Mouse (Mus musculus) forebrain, embryonic 16.5 days (tissue): Measurements from ENCODE around the gene M1ap. TPM values are rescaled to one million over a fixed set of nuclear protein-coding genes. Genes with fewer than 3 reads are reported as not detected.

ENCODE experiments used
- microRNA-seq: library from miRNA; unstranded; fragments of <30 nt; microRNA quantifications from one replicate; pipeline ENCODE4, GENCODE M21; 2017
- polyA plus RNA-seq: library from polyadenylated mRNA; unstranded; fragments of >200 nt; fragmentation: Nextera tagmentation; extraction: Ambion mirVana; gene quantifications from 2 replicates; pipeline ENCODE4 v1.2.1, GENCODE M21; 2015

Gene M1ap
- polyA plus RNA-seq, 1 experiment from 2014 or later: not detected

Small RNAs within 50 kb of the gene (microRNA-seq; reads per million reads assigned to microRNA genes)
- gene Mir7040: not detected

Other genes with a start within 250 kb of the M1ap start
- 107 and 121 TPM in 2 replicates for gene Pole4, start 241.5 kb upstream of the M1ap start, polyA plus RNA-seq
- gene Hk2, start 172.4 kb upstream of the M1ap start, polyA plus RNA-seq: 4.8 and 5.2 TPM in 2 replicates
- 16.3 and 18.7 TPM in 2 replicates for gene Sema4f, start 7.1 kb upstream of the M1ap start, polyA plus RNA-seq
- 2.0 and 2.1 TPM in 2 replicates for gene Dok1, start 86.6 kb downstream of the M1ap start, polyA plus RNA-seq
- 5.3 and 6.0 TPM in 2 replicates for gene Loxl3, start 87.3 kb downstream of the M1ap start, polyA plus RNA-seq
- 157 and 186 TPM in 2 replicates for gene Aup1, start 107.6 kb downstream of the M1ap start, polyA plus RNA-seq
- gene Htra2, start 108.4 kb downstream of the M1ap start, polyA plus RNA-seq: 70.7 and 77.8 TPM in 2 replicates
- 0.30 and 0.31 TPM in 2 replicates for gene Dqx1, start 110.9 kb downstream of the M1ap start, polyA plus RNA-seq
- not detected in 2 replicates for gene Tlx2, start 123.4 kb downstream of the M1ap start, polyA plus RNA-seq
- gene Pcgf1, start 131.0 kb downstream of the M1ap start, polyA plus RNA-seq: 45.5 and 46.5 TPM in 2 replicates
- not detected in 2 replicates for gene Lbx2, start 139.5 kb downstream of the M1ap start, polyA plus RNA-seq
- gene Ccdc142, start 154.7 kb downstream of the M1ap start, polyA plus RNA-seq: 3.2 and 4.3 TPM in 2 replicates
- gene Gm42688, start 154.7 kb downstream of the M1ap start, polyA plus RNA-seq: 4.1 and 4.9 TPM in 2 replicates
- gene Mrpl53, start 162.1 kb downstream of the M1ap start, polyA plus RNA-seq: 109 and 122 TPM in 2 replicates
- 21.8 and 22.6 TPM in 2 replicates for gene Mogs, start 168.6 kb downstream of the M1ap start, polyA plus RNA-seq
- 209 and 228 TPM in 2 replicates for gene Wbp1, start 174.7 kb downstream of the M1ap start, polyA plus RNA-seq
- gene Ino80b, start 178.5 kb downstream of the M1ap start, polyA plus RNA-seq: 11.4 and 14.4 TPM in 2 replicates
- gene Rtkn, start 188.6 kb downstream of the M1ap start, polyA plus RNA-seq: 6.9 and 7.4 TPM in 2 replicates
- gene Wdr54, start 209.5 kb downstream of the M1ap start, polyA plus RNA-seq: 18.2 and 21.7 TPM in 2 replicates
- 7.8 and 9.4 TPM in 2 replicates for gene 1700003E16Rik, start 209.5 kb downstream of the M1ap start, polyA plus RNA-seq
- gene Dctn1, start 219.0 kb downstream of the M1ap start, polyA plus RNA-seq: 150 and 158 TPM in 2 replicates